Mouse (Mus musculus): Measurements from ENCODE around the gene Tpr.

The Tpr gene

GRCm38 (mm10) chr1:150463068-150463467 lies 70.4 kb downstream of the Tpr start:
- no peak for DNase-seq (ENCODE audit: low spot score)

GRCm38 (mm10) chr1:150463691-150464090 lies 71.1 kb downstream of the Tpr start:
- no peak for DNase-seq (ENCODE audit: low spot score)

GRCm38 (mm10) chr1:150465364-150465763 lies 72.7 kb downstream of the Tpr start:
- DNase-seq (ENCODE audit: low spot score): no peak

- DNase-seq (ENCODE audit: low spot score): no peak
Measured at GRCm38 (mm10) chr1:150466132-150466531, 73.5 kb downstream of the Tpr start, which contains the start of gene Prg4. Prg4 (minus strand) TSS chr1:150466165.

- DNase-seq (ENCODE audit: low spot score): no peak
Measured at GRCm38 (mm10) chr1:150469992-150470391, 77.4 kb downstream of the Tpr start.

- DNase-seq (ENCODE audit: low spot score): no peak
Measured at GRCm38 (mm10) chr1:150472525-150472924, 79.9 kb downstream of the Tpr start.

- DNase-seq (ENCODE audit: low spot score): no peak
Measured at GRCm38 (mm10) chr1:150480674-150481073, 88.0 kb downstream of the Tpr start.

GRCm38 (mm10) chr1:150489148-150489547 lies 96.5 kb downstream of the Tpr start:
- no peak for DNase-seq (ENCODE audit: low spot score)

GRCm38 (mm10) chr1:150496626-150497302 lies 104.1 kb downstream of the Tpr start:
- no peak for DNase-seq (ENCODE audit: low spot score)

- DNase-seq (ENCODE audit: low spot score): peak; percentile 8
Measured at GRCm38 (mm10) chr1:150497690-150498089, 105.1 kb downstream of the Tpr start.

- no peak for DNase-seq (ENCODE audit: low spot score)
Measured at GRCm38 (mm10) chr1:150498177-150498576, 105.5 kb downstream of the Tpr start.

All from layer of hippocampus, adult 11-12 months (tissue).